Mouse (Mus musculus) megakaryocyte-erythroid progenitor cell, adult 5-6 weeks (primary cell): ENCODE measurements around the gene Picalm. TPM values are rescaled to one million over a fixed set of nuclear protein-coding genes. Genes with fewer than 3 reads are reported as not detected.

Experiments
- ATAC-seq: replicated peaks from 2 replicates; pipeline ENCODE4 v1.8.0; 2016; ENCODE audit warnings: mild to moderate bottlenecking, inconsistent platforms; ENCODE audit not compliant: severe bottlenecking, poor library complexity, low FRiP score, low TSS enrichment
- total RNA-seq, 2 experiments: library from RNA; stranded (forward) in 1 of 2; stranded (reverse) in 1 of 2; fragments of 200-1000, 215-1000 nt in 1 of 2; fragments of >200 nt in 1 of 2; fragmentation: Nextera tagmentation in 1 of 2; gene quantifications; 2 replicates each; pipeline ENCODE4 v1.2.3; 2014 to 2017

Gene Picalm
- total RNA-seq, 2 experiments from 2014 or later = 330 to 338 TPM

DNA sequence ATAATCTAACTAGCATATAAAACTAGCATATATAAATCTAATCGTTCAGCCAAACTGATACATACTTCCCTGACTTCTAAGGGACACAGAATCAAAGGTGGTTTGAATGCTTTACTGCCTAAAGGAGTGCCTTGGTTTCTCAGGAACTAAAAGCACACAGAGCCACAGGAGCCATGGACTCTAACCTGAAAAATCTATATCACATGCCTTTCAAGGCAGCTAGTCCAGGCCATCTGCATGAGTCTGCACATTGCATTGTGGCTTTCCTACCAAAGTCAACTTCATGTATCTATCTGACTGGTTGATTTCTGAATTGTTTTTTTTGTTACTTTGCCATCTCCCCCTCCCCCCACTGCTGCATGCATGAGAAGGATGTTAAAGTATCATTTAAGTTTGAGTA lies 50.6 kb downstream of the Picalm start:
- ATAC-seq = no peak

GRCm38 (mm10) chr7:90200251-90200650 lies 70.2 kb downstream of the Picalm start:
- ATAC-seq = no peak

DNA sequence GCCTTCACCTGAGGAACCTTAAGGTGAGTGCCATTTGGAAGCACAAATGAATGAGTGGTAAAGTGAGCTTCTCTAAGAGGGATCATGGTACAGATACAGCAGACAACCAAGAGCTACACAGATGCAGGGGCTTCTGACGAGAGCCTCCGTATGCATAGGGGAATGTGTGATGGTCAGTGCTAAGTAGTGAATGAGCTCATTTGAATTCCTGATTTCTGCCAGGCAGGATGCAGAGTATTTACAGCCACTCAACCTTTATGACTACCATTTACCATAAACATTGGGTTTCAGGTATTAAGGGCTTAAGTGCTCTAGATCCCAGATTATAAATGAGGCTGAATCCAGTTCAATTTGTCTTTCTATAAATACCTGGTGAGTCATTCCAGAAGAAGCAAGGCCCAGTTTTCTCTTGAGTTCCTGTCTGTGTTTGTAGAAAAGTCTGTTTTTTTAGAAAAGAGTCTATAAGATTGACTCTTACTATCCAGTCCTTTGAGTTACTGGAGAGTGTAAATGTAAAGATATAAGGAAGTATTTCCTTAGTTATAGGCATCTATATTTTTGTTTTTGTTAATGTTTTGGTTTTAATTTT lies 72.0 kb downstream of the Picalm start:
- no peak for ATAC-seq

DNA sequence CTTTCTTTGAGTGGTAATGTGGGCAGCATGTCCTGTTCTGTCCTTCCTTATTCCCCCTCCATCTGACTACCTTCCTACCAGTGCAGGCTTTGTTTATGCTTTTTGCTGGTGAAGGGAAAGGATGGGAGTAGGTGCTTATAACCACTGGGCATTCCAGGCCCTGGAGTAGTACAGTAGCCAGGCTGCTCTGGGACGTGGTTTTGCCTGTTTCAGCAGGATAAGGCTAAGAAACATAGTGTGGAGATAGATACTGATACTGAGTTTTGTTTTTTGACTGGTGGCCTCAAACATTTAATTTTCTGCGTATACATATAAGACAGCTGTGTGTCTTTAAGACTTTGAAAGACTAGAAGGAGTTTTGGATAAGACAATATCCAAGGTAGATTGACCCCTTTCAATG lies 73.9 kb downstream of the Picalm start:
- peak; percentile 64 for ATAC-seq

DNA sequence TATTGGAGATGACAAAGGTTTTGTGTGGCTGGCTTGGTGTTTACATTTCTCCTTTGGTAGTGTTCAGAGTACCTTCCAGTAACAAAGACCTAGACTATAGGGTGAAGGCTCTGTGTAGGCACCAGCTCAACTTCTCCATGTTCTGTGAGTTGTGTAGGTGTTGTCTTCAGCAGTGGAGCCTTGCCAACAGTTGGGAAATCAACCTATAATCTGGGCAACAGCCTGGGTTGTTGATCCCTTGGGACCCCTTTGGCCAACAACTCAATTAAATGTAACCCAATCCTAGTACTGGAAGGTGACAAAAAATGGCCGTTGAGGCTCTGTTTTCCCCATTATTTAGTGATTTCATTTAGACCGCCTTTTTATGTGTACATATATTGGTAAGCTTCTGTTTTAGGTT lies 80.1 kb downstream of the Picalm start:
- ATAC-seq = no peak

DNA sequence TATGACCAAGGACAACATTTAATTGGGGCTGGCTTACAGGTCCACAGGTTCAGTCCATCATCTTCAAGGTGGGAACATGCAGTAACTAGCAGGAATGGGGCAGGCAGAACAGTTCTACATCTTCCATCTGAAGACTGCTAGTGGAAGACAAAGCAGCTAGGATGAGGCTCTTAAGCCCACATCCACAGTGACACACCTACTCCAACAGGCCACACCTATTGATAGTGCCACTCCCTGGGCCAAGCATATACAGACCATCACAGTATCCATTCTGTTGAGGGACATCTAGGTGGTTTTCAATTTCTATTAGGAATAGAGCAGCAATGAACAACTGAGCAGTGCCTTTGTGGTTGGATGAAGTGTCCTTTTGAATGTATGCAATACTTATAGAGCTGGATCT lies 80.9 kb downstream of the Picalm start:
- no peak for ATAC-seq

DNA sequence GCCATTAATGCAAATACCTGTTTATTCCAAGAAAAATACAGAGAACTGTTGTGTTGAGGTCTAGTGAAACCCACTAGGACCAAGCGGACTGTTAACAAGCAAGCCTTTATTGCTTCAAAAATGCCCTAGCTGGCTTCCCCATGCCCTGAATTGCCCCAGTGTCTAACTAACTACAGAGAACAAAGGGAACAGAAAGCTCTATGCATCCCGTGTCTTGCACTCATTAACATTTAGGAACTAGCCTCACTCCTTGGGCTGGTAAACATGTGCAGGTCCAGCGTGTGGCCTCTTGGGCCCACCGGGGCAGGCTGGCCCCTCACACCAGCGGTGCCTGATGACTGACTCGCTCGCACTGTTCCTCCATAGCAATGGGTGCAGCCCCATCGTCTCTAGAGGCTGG lies 86.5 kb downstream of the Picalm start:
- no peak for ATAC-seq

- no peak for ATAC-seq
Observed at GRCm38 (mm10) chr7:90218122-90218521, 88.1 kb downstream of the Picalm start.

DNA sequence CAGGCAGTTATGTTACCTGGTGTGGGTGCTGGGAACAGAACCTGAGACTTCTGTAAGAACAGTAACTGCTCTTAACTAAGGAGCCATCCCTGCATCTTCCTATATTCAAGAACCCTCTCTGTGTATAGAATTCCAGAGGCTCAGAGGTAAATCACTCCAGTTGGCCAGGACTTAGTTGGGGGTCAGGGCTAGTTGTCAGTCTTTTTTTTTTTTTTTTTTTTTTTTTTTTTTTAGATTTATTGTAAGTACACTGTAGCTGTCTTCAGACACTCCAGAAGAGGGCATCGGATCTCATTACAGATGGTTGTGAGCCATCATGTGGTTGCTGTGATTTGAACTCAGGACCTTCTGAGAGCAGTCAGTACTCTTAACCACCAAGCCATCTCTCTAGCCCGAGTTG lies 91.5 kb downstream of the Picalm start:
- no peak for ATAC-seq

DNA sequence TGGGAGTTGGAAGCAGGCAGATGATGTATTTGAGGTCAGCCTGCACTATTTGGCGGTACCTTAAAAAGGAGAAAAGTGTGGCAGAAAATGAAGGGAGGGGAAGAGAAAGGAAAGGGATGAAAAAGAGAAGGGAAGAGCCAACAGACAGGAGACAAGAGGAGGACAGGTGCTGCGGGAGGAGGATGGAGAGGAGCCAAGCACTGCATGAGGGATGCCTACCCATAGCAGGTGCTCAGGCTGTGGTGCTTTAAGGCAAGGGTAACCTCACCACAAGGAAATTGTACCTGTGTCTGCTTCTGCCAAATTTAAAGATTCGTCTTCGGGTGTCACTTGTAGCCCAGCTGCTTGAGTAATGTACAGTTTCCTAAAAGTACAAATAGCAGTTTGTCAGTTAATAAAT lies 98.1 kb downstream of the Picalm start:
- ATAC-seq = no peak

DNA sequence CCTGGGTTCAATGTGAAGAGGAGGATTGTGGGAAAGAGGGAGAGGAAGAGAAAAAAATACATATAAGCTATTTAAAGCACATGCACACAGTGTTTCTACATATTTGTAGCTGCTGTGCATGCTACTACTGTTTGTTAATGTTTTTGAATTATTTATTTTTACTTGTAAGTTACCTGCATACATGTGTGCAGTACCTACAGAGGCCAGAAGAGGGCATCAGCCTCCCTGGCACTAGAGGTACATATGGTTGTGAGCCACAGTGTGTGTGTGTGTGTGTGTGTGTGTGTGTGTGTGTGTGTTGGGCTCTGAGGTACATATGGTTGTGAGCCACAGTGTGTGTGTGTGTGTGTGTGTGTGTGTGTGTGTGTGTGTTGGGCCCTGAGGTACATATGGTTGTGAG lies 98.9 kb downstream of the Picalm start:
- ATAC-seq = peak; percentile 65

- ATAC-seq = no peak
Observed at GRCm38 (mm10) chr7:90231431-90231830, 101.4 kb downstream of the Picalm start.

DNA sequence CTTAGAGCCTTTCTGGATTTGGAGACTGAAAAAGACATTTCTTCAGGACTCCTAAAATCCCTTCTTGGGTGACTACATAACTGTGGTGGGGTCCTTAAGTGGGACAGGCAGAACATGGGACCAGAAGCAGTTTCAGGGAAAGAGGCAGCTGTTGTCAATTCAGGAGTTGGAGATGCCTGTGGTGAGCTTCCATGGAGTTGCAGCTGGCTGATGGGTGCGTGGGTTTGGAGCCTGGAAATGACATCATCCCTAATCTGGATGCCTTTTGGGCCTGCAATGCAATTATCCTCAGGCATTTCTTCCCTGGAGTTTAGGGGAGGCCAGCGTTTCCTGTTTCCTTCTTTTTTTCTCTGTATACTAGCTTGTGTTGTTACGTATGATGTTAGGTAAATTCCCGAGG lies 103.9 kb downstream of the Picalm start:
- no peak for ATAC-seq

DNA sequence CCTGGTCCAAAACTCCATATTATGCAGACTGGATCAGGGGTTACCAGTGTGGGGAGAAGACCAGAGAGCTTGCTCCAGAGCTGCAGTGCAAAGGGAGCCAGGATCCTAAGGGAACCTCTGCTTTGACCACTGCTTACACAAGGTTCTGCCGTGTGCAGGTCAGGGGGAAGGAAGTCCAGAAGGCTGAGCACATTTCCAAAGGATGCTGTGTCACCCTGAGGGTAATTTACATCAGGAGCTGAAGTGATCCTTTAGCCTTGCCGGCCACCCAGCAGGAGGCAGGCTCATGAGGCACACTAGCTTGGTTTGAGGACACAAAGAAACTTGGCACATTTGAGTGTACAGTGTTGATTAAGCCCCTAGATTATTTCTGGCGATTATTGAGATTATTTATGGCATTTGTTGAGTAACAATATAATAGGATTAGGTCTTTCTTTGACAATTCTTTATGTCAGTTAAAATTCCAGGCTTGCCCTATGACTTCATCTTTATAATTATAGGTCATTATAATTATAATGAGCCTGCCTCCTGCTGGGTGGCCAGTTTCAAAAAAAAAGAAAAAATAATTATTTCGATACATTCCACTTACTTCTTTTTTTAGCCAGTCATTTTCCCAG lies 106.4 kb downstream of the Picalm start:
- ATAC-seq = peak; percentile 36; the same call in 1 of the 2 replicates

DNA sequence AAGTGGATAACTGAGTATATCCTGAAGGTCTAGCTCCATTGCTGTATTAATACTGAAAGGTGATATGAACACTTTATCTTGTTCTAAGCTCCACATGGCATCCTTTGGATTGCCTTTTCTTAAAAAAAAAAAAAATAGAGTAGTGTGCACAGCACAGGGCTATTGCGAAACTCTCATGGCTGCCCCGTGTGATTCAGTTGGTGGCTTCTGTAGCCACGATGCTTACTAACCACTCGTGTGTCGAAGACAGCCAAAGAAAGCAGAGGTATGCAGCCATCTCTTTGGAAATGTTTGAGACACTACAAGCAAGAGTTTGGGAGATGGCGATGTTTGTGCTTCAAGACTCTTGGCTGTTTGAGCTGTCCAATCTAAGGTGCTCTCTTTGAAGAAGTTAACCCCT lies 113.1 kb downstream of the Picalm start:
- ATAC-seq = peak; percentile 56

DNA sequence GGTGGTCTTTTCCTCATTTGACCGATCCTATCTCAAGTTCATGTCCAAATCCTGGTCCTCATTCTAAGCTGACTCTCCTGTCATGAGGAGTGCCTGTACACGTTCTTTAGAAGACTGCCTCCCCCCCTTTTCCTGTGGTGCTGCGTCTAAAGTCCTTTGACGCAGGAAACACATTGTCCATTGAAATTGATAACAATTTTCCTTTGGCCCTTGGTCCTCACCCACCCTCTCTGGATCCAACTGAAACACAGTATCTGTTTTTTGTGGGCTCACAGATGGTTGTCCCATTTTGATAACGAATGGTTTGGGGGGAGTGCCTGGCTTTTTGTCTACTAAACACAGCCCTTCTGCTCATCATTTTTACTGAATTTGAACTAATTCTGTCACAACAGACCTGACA lies 113.6 kb downstream of the Picalm start:
- ATAC-seq = peak; percentile 80

DNA sequence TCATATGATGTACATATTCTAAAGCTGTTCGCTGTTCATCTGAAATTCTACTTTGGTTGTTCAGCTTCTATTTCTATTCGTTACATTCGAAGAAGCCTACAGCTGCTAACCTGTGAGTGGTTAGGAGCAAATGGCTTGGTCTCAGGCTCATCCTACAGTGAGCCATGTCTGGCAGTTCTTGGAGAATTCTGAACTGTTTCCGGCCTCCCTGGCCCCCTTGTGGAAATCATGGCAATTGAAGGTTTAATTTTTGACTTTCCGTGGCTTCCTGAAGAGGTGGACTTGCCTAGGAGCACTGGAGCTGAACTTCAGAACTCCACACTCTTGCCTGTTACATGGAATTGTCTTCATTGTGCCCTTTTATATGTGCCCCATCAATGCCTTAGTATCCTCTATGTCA lies 122.9 kb downstream of the Picalm start:
- ATAC-seq = peak; percentile 56; the same call in 1 of the 2 replicates

DNA sequence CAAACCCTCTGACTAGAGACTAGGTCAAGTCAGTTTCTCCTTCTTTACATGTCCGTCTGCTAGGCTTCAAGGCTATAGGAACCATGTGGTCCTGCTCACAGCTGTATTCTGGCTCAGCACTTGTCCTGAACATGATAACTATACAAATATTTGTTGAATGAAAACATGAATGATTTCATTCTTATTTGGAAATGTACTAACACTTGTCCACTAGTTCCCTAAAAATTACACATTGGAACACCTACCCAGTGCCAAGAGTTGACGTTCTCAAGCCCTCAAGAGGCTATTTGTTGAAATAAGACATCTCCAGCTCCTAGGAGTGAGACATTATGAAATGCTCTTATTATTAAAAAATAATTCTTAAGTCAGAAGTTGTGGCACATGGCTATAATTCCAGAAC lies 128.7 kb downstream of the Picalm start:
- no peak for ATAC-seq

GRCm38 (mm10) chr7:90259899-90260298 lies 129.9 kb downstream of the Picalm start:
- peak; percentile 82 for ATAC-seq

DNA sequence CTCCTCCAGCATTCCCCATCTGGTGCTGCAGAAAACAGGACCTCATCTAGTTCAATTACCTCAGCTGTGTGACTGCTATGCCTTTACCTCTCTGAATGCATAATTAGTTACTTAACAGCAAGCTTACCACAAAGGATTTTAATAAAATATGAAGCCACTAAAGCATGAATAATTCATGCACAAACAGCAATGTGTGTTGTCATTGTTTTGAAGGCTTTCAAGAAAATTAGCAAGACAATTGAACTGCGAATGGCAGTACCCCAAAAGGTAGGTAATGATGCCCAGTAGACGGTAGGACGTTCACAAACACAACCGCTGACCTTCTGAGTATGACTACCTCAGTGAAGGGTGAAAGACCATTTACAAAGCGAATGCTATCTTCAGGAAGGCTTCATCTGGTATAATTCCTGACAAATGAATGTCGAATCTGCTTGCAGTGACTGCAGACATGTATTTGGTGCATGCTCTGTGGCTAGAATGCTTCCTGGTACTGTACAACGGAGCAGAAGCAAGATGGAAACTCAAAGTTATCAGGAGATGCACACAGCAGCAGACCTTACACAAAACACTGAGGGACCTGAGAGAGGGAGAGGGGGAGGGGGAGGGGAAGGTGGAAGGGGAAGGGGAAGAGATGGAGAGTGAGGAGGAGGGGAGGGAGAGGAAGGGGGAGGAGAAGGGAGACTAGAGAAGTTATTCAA lies 132.0 kb downstream of the Picalm start:
- ATAC-seq = no peak
